Mouse (Mus musculus) cortical plate, adult 2 months (tissue): ENCODE results near the gene Tgm1.

ENCODE experiments used
- CTCF ChIP-seq: fragments of 200-500 bp; IDR thresholded peaks from 2 replicates; pipeline ENCODE4 v1.5.1; 2011; ENCODE audit warnings: mild to moderate bottlenecking, control low read depth, low read length; ENCODE audit not compliant: insufficient read depth; ENCODE audit errors: extremely low read depth
- POLR2A ChIP-seq: fragments of 200-500 bp; IDR thresholded peaks from 2 replicates; pipeline ENCODE4 v1.6.1; 2011; ENCODE audit warnings: mild to moderate bottlenecking, low read length, control low read depth; ENCODE audit not compliant: insufficient read depth; ENCODE audit errors: extremely low read depth

DNA sequence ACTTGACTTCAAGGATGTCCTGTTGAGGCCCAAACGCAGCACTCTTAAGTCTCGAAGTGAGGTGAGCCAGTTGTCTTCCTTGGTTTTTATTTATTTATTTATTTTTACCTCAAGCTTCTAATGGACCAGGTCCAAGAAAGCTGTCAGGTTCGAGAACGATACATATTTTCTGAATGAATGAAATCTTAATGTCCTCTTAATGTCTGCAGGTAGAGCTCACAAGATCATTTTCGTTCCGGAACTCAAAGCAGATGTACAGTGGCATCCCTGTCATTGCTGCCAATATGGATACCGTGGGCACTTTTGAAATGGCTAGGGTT lies 41.0 kb downstream of the Tgm1 start:
- no peak for TF ChIP-seq POLR2A
- no peak for TF ChIP-seq CTCF
